Mouse (Mus musculus) neural tube, embryonic 13.5 days (tissue): ENCODE data around the gene Lrrk2. TPM values are rescaled to one million over a fixed set of nuclear protein-coding genes. Genes with fewer than 3 reads are reported as not detected.
"Not testable (repeated sequence)": the region's sequence is repeated elsewhere in the genome, so short reads cannot be mapped to it uniquely, and the experiment has no call there.

Experiments used
- ATAC-seq: fragments of 200-750 bp; cut with Nextera tagmentation; 2 replicates; pipeline ENCODE4 v1.8.0; 2017; ENCODE audit warnings: low read depth, mild to moderate bottlenecking, moderate TSS enrichment, moderate library complexity
- H3K27ac ChIP-seq: fragments of 300-500 bp; sonication (generic); replicated peaks from 2 replicates; pipeline ENCODE4 v1.5.1; 2015; ENCODE audit warnings: moderate library complexity, mild to moderate bottlenecking, inconsistent platforms
- H3K27me3 ChIP-seq: fragments of 300-500 bp; sonication (generic); 2 replicates; pipeline ENCODE4 v1.6.1; 2015; ENCODE audit warnings: mild to moderate bottlenecking, inconsistent platforms
- H3K36me3 ChIP-seq: fragments of 300-500 bp; sonication (generic); 2 replicates; pipeline ENCODE4 v1.6.1; 2015; ENCODE audit warnings: mild to moderate bottlenecking, inconsistent platforms
- H3K4me1 ChIP-seq: fragments of 300-500 bp; sonication (generic); replicated peaks from 2 replicates; pipeline ENCODE4 v1.6.1; 2015; ENCODE audit warnings: inconsistent platforms
- H3K4me2 ChIP-seq: fragments of 300-500 bp; sonication (generic); 2 replicates; pipeline ENCODE4 v1.6.1; 2015; ENCODE audit warnings: inconsistent platforms, mild to moderate bottlenecking, moderate library complexity
- H3K4me3 ChIP-seq: fragments of 300-500 bp; sonication (generic); 2 replicates; pipeline ENCODE4 v1.5.1; 2015; ENCODE audit warnings: mild to moderate bottlenecking, inconsistent platforms
- H3K9ac ChIP-seq: fragments of 300-500 bp; sonication (generic); 2 replicates; pipeline ENCODE4 v1.6.1; 2015; ENCODE audit warnings: moderate library complexity, mild to moderate bottlenecking, inconsistent platforms
- H3K9me3 ChIP-seq: fragments of 300-500 bp; sonication (generic); 2 replicates; pipeline ENCODE4 v1.6.1; 2016; ENCODE audit warnings: inconsistent platforms
- WGBS: fragments of 180-500 bp; shearing (Covaris S2); methylation state at CpG from one replicate; pipeline ENCODE4 v1.1.7; 2015; 5-methylcytosine and 5-hydroxymethylcytosine counted together
- polyA plus RNA-seq: library from polyadenylated mRNA; unstranded; fragments of >200 nt; fragmentation: Nextera tagmentation; extraction: Ambion mirVana; gene quantifications from 2 replicates; pipeline ENCODE4 v1.2.1, GENCODE M21; 2015

The Lrrk2 gene
- polyA plus RNA-seq, 1 experiment from 2014 or later, result 2.0 TPM

DNA sequence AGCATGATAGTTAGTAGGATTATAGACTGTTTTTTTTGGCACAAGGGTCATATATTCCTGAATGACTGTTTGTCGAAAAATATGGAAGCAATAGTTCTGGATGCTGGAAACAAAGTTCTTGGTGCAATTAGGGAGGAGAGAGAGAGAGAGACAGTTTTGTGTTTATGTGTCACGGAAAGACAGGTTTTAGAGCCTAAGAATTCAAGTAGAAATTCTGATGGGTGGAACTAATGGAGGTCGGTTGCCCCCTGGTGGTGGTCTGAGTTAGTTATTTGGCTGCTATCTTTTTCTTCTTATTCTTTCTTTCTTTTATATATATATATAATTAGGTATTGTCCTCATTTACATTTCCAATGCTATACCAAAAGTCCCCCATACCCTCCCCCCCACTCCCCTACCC is 81.6 kb downstream of the Lrrk2 start:
- Histone ChIP-seq H3K27me3 (no peaks in the 10 kb centered on the region), H3K36me3 (no peaks in the 10 kb centered on the region), H3K9ac (no peak overlapping the region), H3K27ac (no peak overlapping the region), H3K9me3 (no peaks in the 10 kb centered on the region), H3K4me3 (no peak overlapping the region), H3K4me1 (0 out of 2 replicates have a peak, but pooled peaks cover 3% of the 10 kb centered on the region), H3K4me2 (no peak overlapping the region)
- WGBS, result 23% methylated on average over 3 of the region's 3 CpGs
- no peak for ATAC-seq

DNA sequence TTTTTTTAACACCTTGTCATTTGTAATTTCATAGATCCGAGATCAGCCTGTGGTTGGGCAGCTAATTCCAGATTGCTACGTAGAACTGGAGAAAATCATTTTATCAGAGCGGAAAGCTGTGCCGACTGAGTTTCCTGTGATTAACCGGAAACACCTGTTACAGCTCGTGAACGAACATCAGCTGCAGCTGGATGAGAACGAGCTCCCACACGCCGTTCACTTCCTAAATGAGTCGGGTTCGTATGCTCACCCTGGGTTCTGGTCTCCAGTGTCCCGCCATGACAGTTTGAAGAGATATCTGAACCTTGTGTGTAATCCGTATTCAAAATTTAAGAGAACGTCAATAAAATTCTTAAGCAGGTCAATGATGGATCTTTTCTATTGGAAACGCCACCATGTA is 82.8 kb downstream of the Lrrk2 start:
- Histone ChIP-seq H3K36me3 (no peaks in the 10 kb centered on the region), H3K27ac (no peak overlapping the region), H3K27me3 (no peaks in the 10 kb centered on the region), H3K9me3 (no peaks in the 10 kb centered on the region), H3K9ac (no peak overlapping the region), H3K4me1 (0 out of 2 replicates have a peak, but pooled peaks cover 3% of the 10 kb centered on the region), H3K4me2 (no peak overlapping the region), H3K4me3 (no peak overlapping the region)
- 88% methylated on average over 16 of the region's 16 CpGs for WGBS
- ATAC-seq, result no peak

DNA sequence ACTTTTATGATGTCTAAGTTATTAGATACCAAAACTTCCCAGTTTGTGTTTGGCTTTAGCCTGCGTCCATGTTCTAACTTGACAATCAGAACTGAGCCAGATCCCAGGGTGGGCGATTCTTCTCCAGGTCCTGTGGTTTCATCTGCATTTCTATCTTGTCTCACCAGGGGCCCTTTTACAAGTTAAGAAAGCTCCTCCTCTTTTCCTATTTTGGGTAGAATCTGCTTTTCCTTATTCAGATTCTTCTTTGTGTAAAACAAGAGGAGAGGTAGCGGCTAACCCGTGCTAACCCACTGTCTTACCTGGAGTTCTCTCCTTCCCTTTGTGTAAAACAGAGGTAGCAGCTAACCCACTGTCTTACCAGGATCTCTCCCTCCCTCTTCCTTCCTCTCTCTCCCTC is 99.1 kb downstream of the Lrrk2 start:
- Histone ChIP-seq H3K4me2 (no peak overlapping the region), H3K9me3 (no peaks in the 10 kb centered on the region), H3K27me3 (no peaks in the 10 kb centered on the region), H3K4me3 (no peak overlapping the region), H3K27ac (no peak overlapping the region), H3K36me3 (no peaks in the 10 kb centered on the region), H3K9ac (no peak overlapping the region), H3K4me1 (no peaks in the 10 kb centered on the region)
- no peak for ATAC-seq
- 40% methylated on average over 4 of the region's 4 CpGs for WGBS

DNA sequence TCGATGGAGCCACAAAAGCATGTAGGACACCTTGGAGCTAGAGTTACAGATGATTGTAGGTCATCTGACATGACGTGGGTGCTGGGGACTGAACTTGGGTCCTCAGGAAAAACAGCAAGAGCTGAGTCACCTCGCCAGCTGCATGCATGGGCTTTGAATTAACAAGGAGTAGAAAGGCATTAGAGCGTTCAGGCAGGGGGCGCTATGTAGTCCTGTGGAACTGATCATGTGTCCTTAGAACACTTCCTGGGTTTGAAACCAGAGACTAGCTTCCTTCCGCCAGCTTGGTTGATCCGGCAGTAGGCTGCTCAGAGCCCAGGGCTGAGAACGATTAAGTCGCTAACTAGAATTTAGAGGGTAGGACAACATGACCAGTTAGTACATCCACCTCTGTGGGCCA is 106.2 kb downstream of the Lrrk2 start:
- Histone ChIP-seq H3K27ac (no peak overlapping the region), H3K4me1 (no peaks in the 10 kb centered on the region), H3K9me3 (no peaks in the 10 kb centered on the region), H3K27me3 (no peaks in the 10 kb centered on the region), H3K4me2 (no peak overlapping the region), H3K4me3 (no peak overlapping the region), H3K36me3 (no peaks in the 10 kb centered on the region), H3K9ac (no peak overlapping the region)
- no peak for ATAC-seq
- WGBS, result 92% methylated on average over 9 of the region's 9 CpGs

DNA sequence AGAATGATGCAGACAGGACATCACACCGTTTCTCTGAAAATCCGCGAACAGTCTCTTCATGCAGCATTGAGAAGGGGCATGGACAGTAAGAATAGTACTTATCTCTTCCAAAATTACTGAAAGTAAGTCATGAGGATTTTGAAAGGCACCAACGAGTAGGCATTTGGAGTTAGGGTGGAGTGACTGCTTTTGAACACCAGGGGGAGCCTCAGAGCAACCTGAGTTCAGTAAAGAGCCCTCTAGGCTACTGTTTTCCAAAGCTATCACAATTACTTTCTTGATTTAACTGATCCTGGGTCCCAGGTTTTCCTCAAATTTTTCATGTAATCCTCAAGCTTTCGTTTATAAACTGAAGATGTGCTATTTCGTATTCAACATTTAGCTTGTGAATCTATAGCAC is 108.2 kb downstream of the Lrrk2 start:
- Histone ChIP-seq H3K4me3 (no peak overlapping the region), H3K36me3 (no peaks in the 10 kb centered on the region), H3K4me1 (no peaks in the 10 kb centered on the region), H3K9ac (no peak overlapping the region), H3K27me3 (no peaks in the 10 kb centered on the region), H3K9me3 (no peaks in the 10 kb centered on the region), H3K27ac (no peak overlapping the region), H3K4me2 (no peak overlapping the region)
- WGBS, result 35% methylated on average over 6 of the region's 6 CpGs
- ATAC-seq, result no peak

DNA sequence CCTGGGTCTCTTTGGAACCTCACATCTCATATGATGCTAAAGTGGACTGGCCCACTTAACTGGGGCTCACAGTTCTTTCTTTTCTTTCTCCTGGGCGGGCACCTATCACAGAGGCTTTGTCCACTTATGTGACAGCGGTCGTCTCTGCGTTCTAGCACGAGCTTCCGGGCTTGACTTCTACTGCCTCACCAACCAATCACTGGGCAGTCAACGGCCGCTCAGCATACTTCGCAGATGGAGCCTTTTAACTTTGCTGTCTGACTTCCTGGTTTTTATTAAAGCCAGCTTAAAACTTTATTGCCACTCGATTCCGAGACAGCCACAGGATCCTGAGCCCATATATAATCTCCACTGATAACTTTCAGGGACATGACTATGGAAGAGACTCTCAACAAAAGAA is 115.4 kb downstream of the Lrrk2 start:
- Histone ChIP-seq H3K9ac (no peak overlapping the region), H3K27ac (no peak overlapping the region), H3K27me3 (no peaks in the 10 kb centered on the region), H3K4me1 (no peaks in the 10 kb centered on the region), H3K4me2 (no peak overlapping the region), H3K36me3 (no peaks in the 10 kb centered on the region), H3K9me3 (no peaks in the 10 kb centered on the region), H3K4me3 (no peak overlapping the region)
- ATAC-seq, result no peak
- WGBS, result 84% methylated on average over 11 of the region's 11 CpGs

DNA sequence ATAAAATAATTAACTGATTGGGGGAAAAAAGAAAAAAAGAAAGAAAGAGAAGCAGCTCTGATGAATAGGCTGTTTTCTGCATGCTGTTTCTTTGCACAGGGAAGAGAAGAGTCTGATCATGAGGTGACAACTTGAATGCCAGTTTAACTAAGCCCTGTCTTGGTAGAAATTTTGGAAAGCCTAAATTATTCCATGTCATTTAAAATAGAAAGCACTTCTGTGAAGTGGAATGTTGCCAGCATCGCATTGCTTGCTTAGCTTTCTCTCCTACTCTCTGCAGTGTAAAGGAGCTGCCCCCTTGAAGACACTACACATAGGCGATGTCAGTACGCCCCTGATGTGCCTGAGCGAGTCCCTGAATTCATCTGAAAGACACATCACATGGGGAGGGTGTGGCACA is 133.5 kb downstream of the Lrrk2 start:
- WGBS, result 84% methylated on average over 4 of the region's 4 CpGs
- Histone ChIP-seq H3K9ac (no peak overlapping the region), H3K27me3 (no peaks in the 10 kb centered on the region), H3K4me1 (no peaks in the 10 kb centered on the region), H3K4me3 (no peak overlapping the region), H3K27ac (no peak overlapping the region), H3K4me2 (no peak overlapping the region), H3K9me3 (no peaks in the 10 kb centered on the region), H3K36me3 (no peaks in the 10 kb centered on the region)
- ATAC-seq, result no peak

DNA sequence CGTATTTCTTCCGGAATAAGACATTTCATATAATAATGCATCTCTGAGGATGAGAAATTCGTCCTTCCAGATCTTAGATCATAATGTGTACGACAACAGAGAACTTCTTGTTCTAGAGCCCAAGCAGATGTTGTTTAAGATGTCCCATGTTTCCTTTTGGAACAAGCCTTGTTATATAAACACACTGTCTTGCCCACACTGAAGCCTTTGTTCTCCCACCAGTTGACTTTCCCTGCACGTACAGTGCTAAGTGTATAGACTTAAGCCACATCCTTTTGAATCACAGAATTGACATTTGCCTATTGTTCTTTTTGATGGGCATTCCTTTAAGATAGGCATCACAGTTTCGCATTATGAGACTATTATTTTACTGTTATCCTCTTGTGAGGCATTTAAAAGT is 162.3 kb downstream of the Lrrk2 start:
- H3K4me3 ChIP-seq, result no peak overlapping the region
- no peaks in the 10 kb centered on the region for H3K4me1 ChIP-seq
- H3K9me3 ChIP-seq, result no peaks in the 10 kb centered on the region
- no peak overlapping the region for H3K9ac ChIP-seq
- H3K27me3 ChIP-seq, result no peaks in the 10 kb centered on the region
- H3K4me2 ChIP-seq, result no peak overlapping the region
- H3K36me3 ChIP-seq, result no peaks in the 10 kb centered on the region
- no peak for ATAC-seq
- WGBS, result 76% methylated on average over 6 of the region's 6 CpGs
- no peak overlapping the region for H3K27ac ChIP-seq

DNA sequence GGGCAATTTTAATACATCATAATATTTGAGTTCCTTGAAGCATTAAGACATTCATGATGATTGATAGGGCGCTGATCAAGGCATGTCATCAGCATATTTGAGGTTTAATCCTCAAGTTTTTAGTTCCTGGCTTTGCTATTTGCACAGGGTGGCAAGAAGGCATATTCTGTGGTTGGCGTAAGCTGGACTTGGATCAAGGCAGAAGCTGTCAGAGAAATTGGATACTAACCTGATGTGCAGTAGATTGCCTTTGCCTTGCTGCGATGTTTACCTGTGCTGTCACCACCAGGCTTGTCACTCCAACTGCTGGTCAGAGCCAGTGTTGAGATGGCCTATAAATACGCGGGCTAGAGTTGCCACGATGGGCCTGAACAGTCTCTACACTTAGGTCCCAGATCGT is 165.0 kb downstream of the Lrrk2 start, which contains the start of gene Smgc:
TSS of gene Smgc (plus strand) at position 301 of the 400 bp plus-strand sequence.
- Histone ChIP-seq H3K4me1 (no peaks in the 10 kb centered on the region), H3K36me3 (no peaks in the 10 kb centered on the region), H3K9me3 (no peaks in the 10 kb centered on the region), H3K27me3 (no peaks in the 10 kb centered on the region), H3K4me2 (no peak within 1 kb of the TSS), H3K27ac (no peak within 1 kb of the TSS), H3K4me3 (no peak within 1 kb of the TSS), H3K9ac (no peak within 1 kb of the TSS)
- WGBS, result 90% methylated on average over 7 of the region's 7 CpGs
- ATAC-seq, result no peak

DNA sequence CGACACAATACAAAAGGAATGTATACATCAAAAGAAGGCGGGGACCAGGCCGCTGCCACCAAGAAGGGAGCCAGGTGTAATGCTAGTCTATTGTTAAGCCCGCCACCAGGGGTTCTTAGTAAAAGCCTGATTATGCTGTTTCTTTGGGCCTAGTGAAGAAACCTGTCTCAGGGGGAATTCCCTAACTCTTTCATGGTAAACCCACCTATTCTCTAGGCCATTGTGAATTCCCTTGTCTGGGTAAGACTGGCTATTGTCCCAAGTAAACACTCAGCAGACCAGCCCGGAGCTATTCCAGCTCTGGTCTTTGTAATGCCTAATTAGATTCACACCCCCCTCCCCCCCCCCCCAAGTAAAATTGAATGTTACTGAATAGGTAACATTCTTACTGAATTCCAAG is 191.2 kb downstream of the Lrrk2 start:
- H3K9ac ChIP-seq, result not testable (repeated sequence)
- WGBS, result 24% methylated on average over 5 of the region's 5 CpGs

More for the DNA sequence above, 191.2 kb downstream of the Lrrk2 start:
- not testable (repeated sequence) for ATAC-seq, H3K4me2 ChIP-seq, H3K27ac ChIP-seq, H3K36me3 ChIP-seq, H3K9me3 ChIP-seq, H3K27me3 ChIP-seq, H3K4me3 ChIP-seq, H3K4me1 ChIP-seq

Other genes with a start within 250 kb of the Lrrk2 start
- 2.1 and 2.5 TPM in 2 replicates for gene Slc2a13, start 99.9 kb upstream of the Lrrk2 start, polyA plus RNA-seq
- gene Smgc, start 165.1 kb downstream of the Lrrk2 start, polyA plus RNA-seq, result not detected in 2 replicates